Mouse (Mus musculus) embryonic fibroblast, embryonic 13.5 days (primary cell): ENCODE results near the gene Klf2.
A peak's percentile ranks its signal among the peaks of the same experiment; 100 is the strongest.

Source experiments
- CTCF ChIP-seq: IDR thresholded peaks from 2 replicates; pipeline ENCODE4 v1.5.1; 2011; ENCODE audit warnings: mild to moderate bottlenecking, control low read depth, low read length, moderate library complexity, borderline replicate concordance; ENCODE audit not compliant: insufficient read depth
- POLR2A ChIP-seq: IDR thresholded peaks from 2 replicates; pipeline ENCODE4 v1.6.1; 2011; ENCODE audit warnings: low read depth, mild to moderate bottlenecking, control low read depth, low read length, moderate library complexity

DNA sequence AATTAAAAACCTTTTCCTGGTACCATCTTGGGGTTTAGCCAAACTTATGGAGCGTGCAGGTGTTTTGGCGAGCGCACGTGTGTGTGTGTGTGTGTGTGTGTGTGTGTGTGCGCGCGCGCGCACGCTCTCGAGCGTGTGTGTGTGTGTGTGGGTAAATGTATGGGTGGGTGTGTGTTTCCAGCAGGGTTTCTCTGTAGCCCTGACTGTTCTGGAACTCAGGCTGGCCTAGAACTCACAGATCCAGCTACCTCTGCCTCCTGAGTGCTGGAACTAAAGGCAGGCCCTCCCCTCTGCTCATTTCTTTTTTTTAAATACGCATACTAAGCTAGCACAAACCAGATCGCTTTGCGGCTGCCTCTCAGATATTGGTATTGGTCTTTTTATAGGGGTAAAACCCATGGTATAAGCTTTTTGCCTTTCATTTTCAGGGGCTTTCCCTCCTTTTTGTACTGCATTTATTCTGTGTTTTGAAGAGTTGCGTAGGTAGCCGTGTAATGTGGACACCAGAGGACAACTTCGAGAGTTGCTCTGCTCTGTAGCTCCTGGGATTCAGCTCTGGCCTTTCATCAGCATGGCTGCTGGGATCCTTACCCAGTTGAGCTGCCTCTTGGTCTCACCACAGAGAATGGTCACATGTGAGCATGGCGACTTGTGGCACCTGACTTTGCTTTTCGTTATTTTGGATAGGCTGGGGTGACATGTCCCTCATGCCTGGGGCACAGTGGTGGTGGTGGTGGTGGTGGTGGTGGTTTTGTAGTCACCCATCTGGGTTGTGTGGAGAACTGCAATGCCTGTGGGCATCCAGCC, 3.0 kb downstream of the Klf2 start:
- TF ChIP-seq POLR2A, result peak; percentile 5; the same call in 1 of the 2 replicates
- no peak for TF ChIP-seq CTCF
